Mouse (Mus musculus): ENCODE measurements around the gene Il1f6. TPM values are rescaled to one million over a fixed set of nuclear protein-coding genes. Genes with fewer than 3 reads are reported as not detected.

The Il1f6 gene
- polyA plus RNA-seq, 1 experiment, result not detected

GRCm38 (mm10) chr2:24267503-24267902 lies 52.3 kb downstream of the Il1f6 start:
- TF ChIP-seq CTCF (IDR thresholded peaks at IDR 0.05; ENCODE audit: borderline replicate concordance, insufficient read depth, low read depth, low read length) (no peak), POLR2A (IDR thresholded peaks at IDR 0.05; ENCODE audit: borderline replicate concordance, insufficient read depth, low read length) (no peak)
- no peak for DNase-seq
- no peak overlapping the region for H3K27ac ChIP-seq (ENCODE audit: insufficient read depth, low read length)
- no peaks in the 10 kb centered on the region for H3K27me3 ChIP-seq (ENCODE audit: control insufficient read depth, insufficient read depth, low read length)
- no peaks in the 10 kb centered on the region for H3K4me1 ChIP-seq (ENCODE audit: control insufficient read depth, insufficient read depth, low read length)
- WGBS, result 73% methylated on average over 1 of the region's 1 CpGs
- H3K4me3 ChIP-seq (replicated peaks; ENCODE audit: insufficient read depth, low read depth, low read length), result no peak overlapping the region

GRCm38 (mm10) chr2:24273619-24274018 lies 58.4 kb downstream of the Il1f6 start:
- H3K4me3 ChIP-seq (replicated peaks; ENCODE audit: insufficient read depth, low read depth, low read length), result no peak overlapping the region
- no peaks in the 10 kb centered on the region for H3K27me3 ChIP-seq (ENCODE audit: control insufficient read depth, insufficient read depth, low read length)

DNA sequence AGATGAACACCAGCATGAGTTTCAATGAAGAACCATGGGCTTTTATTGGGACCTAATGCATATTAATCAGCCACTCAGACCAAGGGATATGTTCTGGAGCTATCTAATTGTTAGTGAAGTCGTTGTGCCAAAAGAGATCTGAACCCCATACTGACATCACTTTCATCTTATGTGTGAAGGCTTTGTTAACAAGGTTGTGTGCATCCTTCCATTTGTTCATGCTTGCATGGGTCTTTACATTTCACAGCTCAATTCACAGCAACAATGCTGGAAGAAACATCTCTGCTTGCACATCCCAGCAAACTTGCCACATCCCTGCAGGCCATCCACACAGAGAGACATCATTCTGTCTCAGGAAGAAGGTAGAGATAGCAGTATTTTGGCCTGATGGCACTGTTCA lies 59.9 kb downstream of the Il1f6 start:
- WGBS, result 6% methylated on average over 1 of the region's 1 CpGs
- DNase-seq, result no peak
- no peak overlapping the region for H3K4me3 ChIP-seq (replicated peaks; ENCODE audit: insufficient read depth, low read depth, low read length)
- TF ChIP-seq POLR2A (IDR thresholded peaks at IDR 0.05; ENCODE audit: borderline replicate concordance, insufficient read depth, low read length) (no peak), CTCF (IDR thresholded peaks at IDR 0.05; ENCODE audit: borderline replicate concordance, insufficient read depth, low read depth, low read length) (no peak)
- no peaks in the 10 kb centered on the region for H3K27me3 ChIP-seq (ENCODE audit: control insufficient read depth, insufficient read depth, low read length)
- no peaks in the 10 kb centered on the region for H3K4me1 ChIP-seq (ENCODE audit: control insufficient read depth, insufficient read depth, low read length)
- no peak overlapping the region for H3K27ac ChIP-seq (ENCODE audit: insufficient read depth, low read length)

More at GRCm38 (mm10) chr2:24273619-24274018, 58.4 kb downstream of the Il1f6 start:
- no peak for TF ChIP-seq CTCF (IDR thresholded peaks at IDR 0.05; ENCODE audit: borderline replicate concordance, insufficient read depth, low read depth, low read length)
- no peak for TF ChIP-seq POLR2A (IDR thresholded peaks at IDR 0.05; ENCODE audit: borderline replicate concordance, insufficient read depth, low read length)
- DNase-seq, result no peak
- whole genome bisulfite sequencing, result 82% methylated on average over 2 of the region's 2 CpGs
- H3K27ac ChIP-seq (ENCODE audit: insufficient read depth, low read length), result no peak overlapping the region
- no peaks in the 10 kb centered on the region for H3K4me1 ChIP-seq (ENCODE audit: control insufficient read depth, insufficient read depth, low read length)

Other genes with a start within 250 kb of the Il1f6 start
- gene Hnmt, start 166.0 kb upstream of the Il1f6 start, polyA plus RNA-seq (2012; rRNA removed), result 10.2 and 11.0 TPM in 2 replicates
- gene Tbpl2, start 118.8 kb upstream of the Il1f6 start, polyA plus RNA-seq (2012; rRNA removed), result not detected in 2 replicates
- gene Il1f8, start 62.3 kb upstream of the Il1f6 start, polyA plus RNA-seq (2012; rRNA removed), result not detected in 2 replicates
- 0.10 TPM in 1 of 2 replicates, not detected in the other for gene Il1f9, start 28.9 kb upstream of the Il1f6 start, polyA plus RNA-seq (2012; rRNA removed)
- not detected in 2 replicates for gene Il1f5, start 61.5 kb downstream of the Il1f6 start, polyA plus RNA-seq (2012; rRNA removed)
- not detected in 2 replicates for gene Il1f10, start 75.8 kb downstream of the Il1f6 start, polyA plus RNA-seq (2012; rRNA removed)
- gene Il1rn, start 121.4 kb downstream of the Il1f6 start, polyA plus RNA-seq (2012; rRNA removed), result not detected in 2 replicates
- 0.30 and 0.79 TPM in 2 replicates for gene Psd4, start 152.2 kb downstream of the Il1f6 start, polyA plus RNA-seq (2012; rRNA removed)